Mouse (Mus musculus): ENCODE results near the gene Psg22.
A peak's percentile ranks its signal among the peaks of the same experiment; 100 is the strongest.
"Not testable (repeated sequence)": the region's sequence is repeated elsewhere in the genome, so short reads cannot be mapped to it uniquely, and the experiment has no call there.

Gene Psg22

DNA sequence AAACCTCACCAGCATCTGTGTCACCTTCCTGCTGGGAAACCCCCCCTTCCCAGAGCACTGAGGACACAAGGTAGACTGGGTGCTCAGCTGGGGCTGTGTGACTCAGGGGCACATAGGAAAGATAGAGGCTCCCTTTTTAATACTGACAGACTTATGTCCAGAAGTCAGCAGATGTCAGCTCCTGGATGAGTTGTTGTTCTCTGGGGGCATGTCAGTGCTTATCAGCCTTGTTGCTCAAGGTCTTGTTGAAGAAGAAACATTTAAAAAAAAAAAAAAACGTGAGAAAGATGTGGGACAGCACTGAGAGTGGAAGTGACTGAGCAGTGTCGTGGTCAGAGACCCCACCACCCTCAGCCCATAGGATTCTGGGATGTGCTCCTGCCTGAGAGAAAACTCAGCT lies at the start of gene Psg22:
Gene Psg22 (plus strand): TSS at position 301 of the 400 bp plus-strand sequence.
- DNase-seq (ENCODE audit: low read depth, low spot score) = no peak

DNA sequence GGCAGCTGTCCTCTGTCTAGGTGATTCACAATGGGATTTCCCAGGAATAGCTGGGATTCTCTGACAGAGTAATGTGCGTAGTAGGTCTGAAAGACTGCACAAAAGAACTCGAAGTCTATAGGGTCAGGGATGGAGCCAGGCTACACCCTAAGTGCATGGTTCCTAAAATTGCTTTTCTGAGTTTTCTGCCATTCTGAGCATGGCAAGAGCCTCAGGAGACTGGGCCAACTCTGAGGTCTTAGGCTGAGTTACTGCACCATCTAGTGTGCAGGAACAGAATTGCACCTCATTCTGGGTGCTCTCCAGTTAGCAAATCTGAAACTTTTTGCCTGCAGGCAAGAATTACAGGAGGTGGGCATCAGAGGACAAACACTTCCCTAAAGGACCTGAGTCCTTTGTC lies 38.1 kb upstream of the Psg22 start:
- DNase-seq (ENCODE audit: low read depth, low spot score) = peak; percentile 38

DNA sequence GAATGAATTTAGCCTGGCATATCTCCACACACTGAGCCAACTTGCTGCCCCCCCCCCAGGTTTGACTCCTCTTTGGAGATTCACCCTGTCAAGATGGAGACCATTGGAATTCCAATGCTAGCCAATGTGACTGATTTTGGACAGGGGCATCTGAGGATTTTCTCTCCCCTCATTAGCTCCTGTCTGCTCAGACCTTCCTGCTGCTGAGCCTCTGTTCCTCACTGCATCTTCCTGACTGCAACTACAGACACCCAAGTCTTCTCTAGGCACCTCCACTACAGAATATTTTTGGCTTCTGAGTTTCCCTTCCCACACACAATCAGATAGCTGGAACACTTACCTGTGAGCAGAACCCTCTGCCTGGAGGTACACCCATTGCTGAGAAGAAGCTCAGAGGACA lies 32.3 kb upstream of the Psg22 start:
- no peak for DNase-seq (ENCODE audit: low read depth, low spot score)

DNA sequence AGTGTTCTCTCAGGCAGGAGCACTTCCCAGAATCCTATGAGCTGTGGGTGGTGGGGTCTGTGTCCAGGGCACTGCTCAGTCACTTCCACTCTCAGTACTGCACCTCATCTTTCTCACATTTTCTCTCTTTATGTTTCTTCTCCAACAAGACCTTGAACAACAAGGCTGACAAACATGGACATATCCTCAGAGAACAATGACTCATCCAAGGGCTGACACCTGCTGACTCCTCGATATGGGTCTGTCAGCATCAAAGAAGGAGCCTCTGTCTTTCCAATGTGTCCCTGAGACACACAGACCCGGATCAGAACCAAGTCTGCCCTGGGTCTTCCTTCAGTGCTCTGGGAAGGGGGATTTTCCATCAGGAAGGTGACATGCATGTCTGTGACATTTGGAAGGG lies 31.8 kb upstream of the Psg22 start, which contains the start of gene Psg20:
Gene Psg20 (minus strand): TSS at position 101 of the 400 bp plus-strand sequence.
- no peak for DNase-seq (ENCODE audit: low read depth, low spot score)

DNA sequence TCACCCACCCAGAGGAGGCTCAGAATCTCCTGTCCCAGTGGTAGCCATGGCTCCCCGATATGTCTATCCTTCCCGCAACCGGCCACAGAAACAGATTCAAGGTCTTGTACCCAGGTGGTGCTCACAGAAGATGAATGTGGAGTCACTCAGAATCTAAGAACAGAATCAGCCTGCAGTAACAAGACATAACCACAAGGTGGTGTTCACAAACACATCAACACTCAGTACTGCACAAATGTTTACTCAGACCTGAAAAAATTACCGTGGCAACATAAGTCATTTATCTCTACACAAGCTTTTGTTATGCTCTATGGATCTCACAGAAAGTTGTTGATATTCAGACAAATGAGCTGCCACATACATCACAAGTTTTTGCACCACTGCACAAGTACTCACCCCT lies 7.6 kb upstream of the Psg22 start:
- not testable (repeated sequence) for DNase-seq (ENCODE audit: low read depth, low spot score)

DNA sequence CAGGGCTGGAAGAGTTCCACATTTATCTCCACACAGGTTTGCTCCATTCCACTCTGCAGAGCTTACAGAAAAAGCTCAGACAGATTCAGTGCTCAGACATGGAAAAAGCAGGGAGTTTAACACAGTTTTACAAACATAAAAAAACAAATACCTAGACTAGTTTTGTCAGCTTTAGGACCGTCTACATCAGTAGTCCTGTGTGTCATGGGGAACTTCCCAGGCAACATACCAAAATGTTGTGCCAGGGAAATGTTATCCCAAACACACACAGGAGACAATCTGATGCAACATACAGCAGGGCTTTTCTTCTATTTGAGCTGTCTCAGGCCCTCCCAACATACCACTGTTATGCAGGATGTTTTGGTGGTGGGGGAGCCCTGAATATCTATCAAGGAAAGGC lies 7.0 kb upstream of the Psg22 start:
- DNase-seq (ENCODE audit: low read depth, low spot score) = no peak

DNA sequence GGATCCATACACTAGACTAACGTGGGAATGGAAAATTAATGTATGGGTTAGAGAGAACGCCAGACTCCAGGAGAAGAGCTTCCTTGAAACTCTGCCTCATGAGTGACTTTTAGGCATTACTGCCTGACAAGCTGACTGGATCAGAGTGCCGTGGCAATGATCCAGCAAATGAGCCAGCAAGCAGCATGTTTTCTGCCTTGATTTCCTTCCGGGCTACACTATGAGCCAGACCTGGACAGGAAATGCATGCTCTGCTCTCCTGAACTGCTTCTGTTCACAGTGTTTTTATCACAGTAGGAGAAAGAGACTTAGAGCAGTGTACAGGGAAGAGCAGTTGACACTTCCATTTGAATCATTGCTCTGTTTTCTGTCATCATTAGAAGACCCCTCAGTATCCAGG lies 2.3 kb upstream of the Psg22 start:
- no peak for DNase-seq (ENCODE audit: low read depth, low spot score)

DNA sequence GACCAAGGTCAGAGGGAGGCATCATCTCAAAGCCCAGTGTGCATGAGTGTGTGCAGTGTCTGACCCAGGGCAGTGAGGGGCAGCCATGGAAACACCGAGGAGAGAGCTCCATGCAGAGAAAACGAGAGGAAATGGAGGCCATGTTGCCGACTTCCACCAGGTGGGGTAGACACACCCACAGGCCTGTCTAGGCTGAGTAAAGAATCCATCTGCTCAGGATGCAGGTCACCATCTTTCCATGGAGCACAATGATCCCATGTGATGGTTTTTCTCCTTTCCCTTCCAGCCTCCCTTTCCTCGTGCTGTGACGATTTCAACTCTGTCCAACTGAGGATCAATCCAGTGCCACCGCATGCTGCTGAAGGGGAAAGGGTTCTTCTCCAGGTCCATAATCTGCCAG lies 6.1 kb downstream of the Psg22 start:
- no peak for DNase-seq (ENCODE audit: low read depth, low spot score)

DNA sequence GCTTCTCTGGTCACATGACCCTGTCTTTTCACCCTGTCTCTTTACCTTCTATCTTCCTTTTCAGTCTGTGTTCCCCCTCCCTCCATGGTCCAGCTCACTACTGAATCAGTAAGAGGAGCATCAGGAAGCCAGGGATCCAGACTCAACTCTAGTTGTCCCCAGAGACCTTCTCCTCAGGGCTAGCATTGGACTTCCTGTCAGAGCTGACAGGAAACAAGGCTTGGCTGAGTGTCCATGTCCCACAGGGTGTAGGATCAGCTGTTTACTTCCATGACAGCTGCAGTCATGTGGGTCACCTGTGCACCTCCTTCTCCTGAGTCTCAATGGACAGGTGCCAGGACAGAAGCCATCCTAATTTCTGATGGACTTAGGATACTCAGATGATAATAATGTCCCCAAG lies 8.0 kb downstream of the Psg22 start:
- not testable (repeated sequence) for DNase-seq (ENCODE audit: low read depth, low spot score)

DNA sequence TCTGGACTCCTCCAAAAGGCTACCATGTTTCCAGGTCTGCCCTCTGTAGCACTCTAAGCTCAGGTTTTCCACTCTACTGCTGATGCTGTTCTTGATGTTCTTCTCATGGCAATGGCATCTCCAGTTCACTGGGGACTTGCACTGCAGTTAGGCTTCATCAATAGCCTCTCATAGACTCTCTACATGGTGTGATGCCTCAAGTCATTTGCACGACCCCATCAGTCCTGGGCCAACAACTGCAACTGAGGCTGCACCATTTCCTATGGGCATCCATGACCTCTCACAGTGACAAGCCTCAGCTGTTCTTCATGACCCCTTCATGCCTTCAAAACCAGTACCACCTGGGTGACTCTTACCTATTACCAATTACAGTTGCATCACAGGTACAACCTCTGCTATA lies 10.5 kb downstream of the Psg22 start:
- no peak for DNase-seq (ENCODE audit: low read depth, low spot score)

DNA sequence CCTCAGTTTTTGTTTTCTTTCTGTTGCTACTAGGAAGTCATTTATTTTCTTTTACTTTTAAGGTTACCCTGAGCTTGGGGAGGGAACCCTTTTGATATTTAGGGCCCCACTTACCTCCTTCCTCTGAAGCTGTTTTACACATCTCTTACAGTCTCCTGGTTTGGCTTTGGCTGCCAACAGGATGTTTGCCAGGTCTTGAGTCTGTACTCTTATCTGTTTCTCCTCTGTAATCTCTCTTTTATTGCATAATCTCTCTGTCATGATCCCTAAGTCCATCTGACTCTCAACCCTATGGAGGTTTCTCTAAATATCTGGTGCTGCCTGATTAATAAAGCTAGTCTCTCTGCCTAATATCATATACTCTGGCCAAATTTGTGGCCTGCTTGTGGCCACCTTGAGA lies 15.2 kb downstream of the Psg22 start:
- DNase-seq (ENCODE audit: low read depth, low spot score) = no peak

DNA sequence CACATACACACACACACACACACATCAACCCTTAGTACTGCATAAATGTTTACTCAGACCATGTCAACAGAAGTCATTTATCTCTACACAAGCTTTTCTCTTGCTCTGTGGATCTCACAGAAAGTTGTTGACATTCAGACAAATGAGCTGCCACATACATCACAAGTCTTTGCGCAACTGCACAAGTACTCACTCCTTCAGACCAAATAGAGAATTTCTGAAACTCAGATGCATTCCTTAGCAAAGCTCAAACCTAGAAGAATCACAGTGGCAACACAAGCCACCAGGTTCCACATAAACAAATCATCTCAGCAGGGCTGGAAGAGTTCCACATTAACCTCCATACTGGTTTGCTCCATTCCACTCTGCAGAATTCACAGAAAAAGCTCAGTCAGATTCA lies 16.6 kb downstream of the Psg22 start:
- no peak for DNase-seq (ENCODE audit: low read depth, low spot score)

DNA sequence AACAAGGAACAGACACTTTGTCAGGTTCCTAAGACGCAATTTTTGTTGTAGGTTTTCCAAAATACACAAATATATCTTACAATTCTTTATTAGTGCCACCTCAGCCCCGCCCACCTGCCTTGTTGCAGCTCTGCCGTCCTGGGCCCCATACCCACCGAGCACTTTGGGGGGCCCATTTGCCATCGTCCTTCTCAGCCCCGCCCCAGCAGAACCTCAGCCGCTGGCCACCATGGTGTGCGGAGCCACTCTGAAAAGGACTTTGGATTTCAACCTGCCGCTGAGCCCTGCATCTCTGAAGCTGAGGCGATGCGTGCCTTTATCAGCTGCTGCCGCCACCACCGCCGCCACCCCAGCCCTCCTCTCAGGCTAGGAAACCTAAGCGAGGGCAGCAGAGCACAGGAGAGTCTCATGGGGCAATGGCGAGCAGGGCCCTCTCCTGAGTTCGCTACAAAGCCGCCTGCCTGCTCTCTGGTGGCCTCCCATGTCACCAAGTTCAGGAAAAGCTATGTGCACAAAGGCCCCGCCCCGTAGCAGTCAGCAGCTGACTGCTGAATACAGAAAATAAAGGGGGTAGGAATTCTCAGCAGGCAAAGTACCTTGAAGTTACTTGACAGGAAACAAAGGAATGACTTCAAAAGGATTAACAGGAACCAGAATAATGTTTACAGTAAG lies 28.4 kb downstream of the Psg22 start:
- DNase-seq (ENCODE audit: low read depth, low spot score) = peak; percentile 32

DNA sequence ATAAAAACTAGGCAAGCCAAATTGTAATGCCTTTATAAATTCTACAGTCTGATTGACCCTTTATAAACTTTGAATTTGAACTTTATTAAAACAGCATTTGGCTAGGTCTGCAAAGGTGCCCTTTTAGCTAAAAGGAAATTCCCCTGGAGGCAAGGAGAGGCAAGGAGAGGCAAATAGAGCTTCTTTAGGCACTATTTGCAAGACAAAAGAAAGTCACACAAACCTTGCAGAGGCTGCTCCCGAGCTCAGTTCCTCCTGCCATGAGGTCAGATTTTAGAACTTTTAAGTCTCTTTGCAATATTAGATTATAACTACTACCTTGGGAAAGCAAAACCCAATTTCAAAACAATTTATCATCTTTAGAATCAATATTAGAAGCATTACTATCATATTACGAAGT lies 29.5 kb downstream of the Psg22 start:
- DNase-seq (ENCODE audit: low read depth, low spot score) = not testable (repeated sequence)

DNA sequence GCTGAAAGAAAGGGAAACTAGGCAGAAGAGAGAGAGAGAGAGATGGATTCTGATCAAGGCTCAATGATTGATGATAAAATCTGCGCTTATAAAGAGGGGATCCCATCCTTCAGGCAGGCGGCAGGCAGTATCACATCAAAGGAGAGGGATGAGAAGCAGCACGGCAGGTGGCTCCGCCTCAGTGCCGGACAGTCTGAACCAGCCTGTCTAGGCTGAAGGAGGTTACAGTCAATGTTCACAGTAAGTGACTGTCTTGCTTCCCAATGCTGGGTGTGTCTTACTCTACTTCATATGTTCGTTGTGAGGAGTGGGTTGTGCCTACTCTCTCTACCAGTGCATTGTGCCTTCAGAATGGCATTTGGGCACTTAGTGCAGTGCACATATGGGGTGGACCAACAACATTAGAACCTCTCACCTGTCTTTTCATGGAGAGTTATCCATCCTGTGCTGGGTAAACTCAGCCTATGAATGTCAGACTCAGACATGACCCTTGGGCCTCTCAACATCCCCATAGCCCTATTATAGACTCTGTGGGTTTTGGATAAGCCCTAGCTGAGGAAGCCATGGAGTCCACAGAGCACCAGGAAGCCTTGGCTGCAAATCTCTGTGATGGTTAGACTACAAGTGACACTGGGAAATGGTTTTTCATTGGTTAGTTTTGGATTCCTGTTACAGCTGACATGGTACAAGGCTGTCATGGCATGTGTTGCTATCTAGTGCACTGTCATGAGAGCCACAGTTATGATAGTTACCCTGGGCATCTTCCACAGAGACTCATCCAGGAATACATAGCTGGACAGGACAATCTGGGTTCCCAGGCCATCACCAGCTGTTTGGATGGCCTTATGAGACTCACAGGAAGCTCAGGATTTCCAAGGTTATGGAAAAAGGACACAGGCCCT lies 31.4 kb downstream of the Psg22 start:
- no peak for DNase-seq (ENCODE audit: low read depth, low spot score)

DNA sequence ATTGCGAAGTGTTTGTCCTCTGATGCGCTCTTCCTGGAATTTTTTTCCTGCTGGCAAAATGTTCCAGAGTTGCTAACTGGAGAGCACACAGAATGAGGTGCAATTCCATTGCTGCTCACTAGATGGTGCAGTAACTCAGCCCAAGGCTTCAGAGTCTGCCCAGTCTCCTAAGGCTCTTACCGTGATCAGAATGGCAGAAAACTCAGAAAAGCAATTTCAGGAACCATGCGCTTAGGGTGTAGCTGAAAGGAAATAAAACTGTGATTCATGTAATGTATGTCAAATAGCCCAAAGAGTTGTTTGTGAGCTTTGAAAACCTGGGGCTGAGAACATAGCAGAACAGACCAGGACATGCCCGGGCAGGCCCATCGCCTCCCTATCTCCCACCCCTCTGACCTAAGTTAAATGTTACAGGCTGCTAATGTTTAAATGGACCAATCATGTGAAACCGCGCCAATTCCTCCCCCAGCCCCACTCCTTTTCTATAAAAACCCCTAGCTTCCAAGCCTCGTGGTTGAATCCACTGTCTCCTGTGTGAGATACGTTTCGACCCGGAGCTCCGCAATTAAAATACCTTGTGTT lies 32.1 kb downstream of the Psg22 start:
- peak; percentile 62 for DNase-seq (ENCODE audit: low read depth, low spot score)

DNA sequence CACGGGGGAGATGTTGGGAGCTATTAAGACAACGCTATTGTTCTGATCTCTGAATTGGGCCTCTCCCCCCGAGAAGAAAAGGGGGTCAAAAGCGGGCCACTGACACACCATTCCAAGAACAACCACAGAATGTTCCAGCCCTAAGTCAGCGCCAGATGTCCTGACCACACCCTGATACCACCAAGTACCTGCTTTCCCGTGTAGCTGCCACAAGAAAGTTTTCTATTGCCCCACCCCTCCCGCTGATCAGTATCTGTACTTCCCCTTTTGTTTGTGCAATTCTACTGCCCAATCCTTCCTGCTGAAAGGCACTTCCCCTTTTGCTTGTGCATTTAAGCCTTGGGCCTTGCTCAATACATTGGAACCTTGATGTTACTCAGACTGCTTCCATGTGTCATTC lies 42.3 kb downstream of the Psg22 start:
- DNase-seq (ENCODE audit: low read depth, low spot score) = not testable (repeated sequence)

DNA sequence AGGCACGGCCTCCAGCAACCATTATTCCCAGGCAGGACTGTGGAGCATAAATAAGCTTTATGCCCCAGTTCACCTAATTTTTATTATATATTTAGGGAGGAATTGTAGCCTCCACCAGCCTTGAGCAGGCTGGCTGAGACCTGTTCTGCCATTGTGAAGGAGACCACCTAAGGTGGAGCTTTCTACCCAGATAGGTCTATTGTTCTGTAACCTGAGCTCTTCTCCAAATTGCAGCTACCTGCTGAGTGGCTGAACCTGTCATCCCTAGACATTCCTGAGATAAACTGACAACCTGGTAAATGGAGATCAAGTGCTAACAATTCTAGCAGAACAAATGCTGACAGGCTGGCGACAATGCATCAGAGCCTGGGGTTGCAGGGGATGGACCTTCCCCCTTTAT lies 45.0 kb downstream of the Psg22 start:
- DNase-seq (ENCODE audit: low read depth, low spot score) = not testable (repeated sequence)
